24 mouse cellular contexts compared by ENCODE assay signal in the genomic region with DNA sequence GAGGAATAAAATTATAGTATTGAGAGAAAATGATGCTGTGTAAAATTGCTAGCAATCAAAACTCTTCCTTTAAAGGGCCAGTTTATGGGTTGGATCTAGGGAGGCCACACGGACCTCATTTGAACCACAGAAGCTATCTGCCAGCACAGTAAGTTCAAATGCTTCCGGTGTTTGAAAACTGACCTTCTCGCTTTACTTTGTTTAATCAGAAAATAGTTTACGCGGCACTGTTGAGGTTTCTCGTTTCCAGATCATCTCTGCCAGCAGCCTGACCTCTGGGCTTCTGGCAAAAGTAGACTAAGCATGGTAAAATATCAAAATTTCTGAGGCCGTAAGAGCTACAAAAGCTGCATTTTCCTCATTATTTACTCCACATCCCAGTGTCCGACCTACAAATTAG. TPM values are rescaled to one million over a fixed set of nuclear protein-coding genes. Genes with fewer than 3 reads are reported as not detected.
DNase-seq lines count a peak whose midpoint lies in the region; ATAC-seq and TF ChIP-seq lines count a peak whose summit lies in the region.
"Had no signal": no experiment of that assay in that cellular context is flagged by ENCODE, and none has a peak within 500 bp of the region (broad histone marks: within the 10 kb centered on the region; RNA-seq: fewer than 3 reads in every experiment).

No protein-coding gene starts in this region.

- H3K27ac ChIP-seq in liver, adult 2 months (replicated peaks; ENCODE audit: insufficient read depth, low read depth, low read length), result no peak overlapping the region
- no peak overlapping the region for H3K27ac ChIP-seq in liver, postnatal 0 days (ENCODE audit: low read depth)
- H3K27ac ChIP-seq: embryonic facial prominence, embryonic 13.5 days; forebrain, embryonic 13.5 days; forebrain, embryonic 15.5 days had no signal

- no peak overlapping the region for H3K9ac ChIP-seq in liver, adult 2 months (ENCODE audit: low read depth, low read length)
- H3K9ac ChIP-seq in liver, postnatal 0 days (replicated peaks), result no peak overlapping the region
- H3K9ac ChIP-seq: embryonic facial prominence, embryonic 13.5 days; forebrain, embryonic 13.5 days; forebrain, embryonic 15.5 days; forebrain, postnatal 0 days had no signal

- no peak for TF ChIP-seq POLR2A in liver, adult 2 months (IDR thresholded peaks at IDR 0.05; ENCODE audit: extremely low read depth, insufficient read depth, low read length)

- peak; percentile 77 for DNase-seq in liver, adult 2 months (ENCODE audit: extremely low read depth, low read depth, low spot score)
- no peak for DNase-seq in liver, postnatal 0 days
- DNase-seq in lung, postnatal 10 days, result peak; percentile 16
- DNase-seq in lung, postnatal 25 days (ENCODE audit: low spot score), result no peak
- peak; percentile 17 for DNase-seq in 416B (ENCODE audit: low read depth)
- DNase-seq: adrenal gland, adult 8-10 months; adrenal gland, postnatal 14 days; adrenal gland, postnatal 36 days; B cell, adult 2 months; cerebellum, adult 11-12 months; cerebellum, adult 2 months; cerebellum, adult 9-10 months; cerebellum, postnatal 10 days; cerebellum, postnatal 25 days; forebrain, postnatal 0 days had no signal

- H3K27me3 ChIP-seq in liver, adult 2 months (ENCODE audit: control insufficient read depth, insufficient read depth, low read length), result no peaks in the 10 kb centered on the region
- no peaks in the 10 kb centered on the region for H3K27me3 ChIP-seq in liver, postnatal 0 days (ENCODE audit: insufficient read depth, low read length)
- H3K27me3 ChIP-seq: CH12.LX; embryonic facial prominence, embryonic 13.5 days; forebrain, embryonic 13.5 days; forebrain, embryonic 15.5 days had no signal

- no peak for TF ChIP-seq CTCF in liver, adult 2 months (IDR thresholded peaks at IDR 0.05; ENCODE audit: low read depth, low read length)
- TF ChIP-seq CTCF in liver, postnatal 0 days (IDR thresholded peaks at IDR 0.05; ENCODE audit: low read depth), result no peak

- ATAC-seq in liver, postnatal 0 days, result no peak
- ATAC-seq in megakaryocyte-erythroid progenitor cell, adult 5-6 weeks (replicated peaks; ENCODE audit: low FRiP score, low TSS enrichment, poor library complexity, severe bottlenecking), result no peak
- ATAC-seq: activated CD4-positive, CD25-positive, alpha-beta regulatory T cell, adult 4 months; CD4-positive, CD25-positive, alpha-beta regulatory T cell, adult 4 months; forebrain, embryonic 13.5 days; forebrain, embryonic 15.5 days; forebrain, postnatal 0 days; Patski had no signal

- H3K79me2 ChIP-seq in liver, adult 2 months (ENCODE audit: control insufficient read depth, insufficient read depth, low read length), result no peaks in the 10 kb centered on the region

- no peaks in the 10 kb centered on the region for H3K36me3 ChIP-seq in liver, adult 2 months (ENCODE audit: control insufficient read depth, insufficient read depth, low read length)
- H3K36me3 ChIP-seq in liver, postnatal 0 days (replicated peaks; ENCODE audit: insufficient read depth, low read length), result no peaks in the 10 kb centered on the region
- H3K36me3 ChIP-seq: embryonic facial prominence, embryonic 13.5 days; forebrain, embryonic 15.5 days; G1E had no signal

- H3K4me3 ChIP-seq in liver, adult 2 months (ENCODE audit: insufficient read depth, low read depth, low read length), result no peak overlapping the region
- no peak overlapping the region for H3K4me3 ChIP-seq in liver, postnatal 0 days (ENCODE audit: low read depth, low read length)
- H3K4me3 ChIP-seq: embryonic facial prominence, embryonic 13.5 days; forebrain, embryonic 13.5 days; forebrain, embryonic 15.5 days had no signal

- whole genome bisulfite sequencing in liver, adult 2 months, result 28% methylated on average over 8 of the region's 8 CpGs
- 51% methylated on average over 8 of the region's 8 CpGs for WGBS in liver, postnatal 0 days (ENCODE audit: insufficient replicate concordance)

- TF ChIP-seq EP300 in liver, postnatal 0 days (IDR thresholded peaks at IDR 0.05; ENCODE audit: low read depth), result no peak

- H3K4me1 ChIP-seq in liver, adult 2 months (ENCODE audit: control insufficient read depth, insufficient read depth, low read length), result peaks cover 7% of the 10 kb centered on the region; the same call in 1 of the 2 replicates
- no peaks in the 10 kb centered on the region for H3K4me1 ChIP-seq in liver, postnatal 0 days (ENCODE audit: insufficient read depth)
- H3K4me1 ChIP-seq: embryonic facial prominence, embryonic 13.5 days; forebrain, embryonic 13.5 days; forebrain, embryonic 15.5 days had no signal

- no peaks in the 10 kb centered on the region for H3K9me3 ChIP-seq in liver, postnatal 0 days (ENCODE audit: low read length)
- H3K9me3 ChIP-seq: embryonic facial prominence, embryonic 13.5 days; forebrain, embryonic 13.5 days; forebrain, embryonic 15.5 days; G1E had no signal

- no peak overlapping the region for H3K4me2 ChIP-seq in liver, postnatal 0 days (ENCODE audit: low read depth, low read length)
- H3K4me2 ChIP-seq: embryonic facial prominence, embryonic 13.5 days; forebrain, embryonic 13.5 days; forebrain, embryonic 15.5 days had no signal

RNA-seq across cellular contexts. Expression of gene Hpgd, which starts 42.4 kb away (rescaled TPM):
- 248 and 368 TPM in 2 replicates for total RNA-seq in liver, adult 2 months (2014; rRNA removed)
- polyA plus RNA-seq in liver, adult 2 months (2012; rRNA removed), result 59.8 and 76.5 TPM in 2 replicates
- polyA plus RNA-seq in liver, postnatal 0 days (2015; fragmentation: Nextera tagmentation; extraction: Ambion mirVana), result 70.1 and 74.2 TPM in 2 replicates
- 1.5 TPM in 1 of 2 replicates, not detected in the other for total RNA-seq in megakaryocyte-erythroid progenitor cell, adult 5-6 weeks (2014; fragmentation: Nextera tagmentation)
- total RNA-seq in megakaryocyte-erythroid progenitor cell, adult 5-6 weeks (2017), result 1.6 TPM in 1 of 2 replicates, not detected in the other
- total RNA-seq: CH12.LX, G1E had no signal
- polyA plus RNA-seq: G1E had no signal

Comparison
In these comparisons a context has a peak if more than half of its experiments do, and no peak if none do; other contexts are left out.
1. DNase-seq: peak in liver, adult 2 months (single experiment), lung, postnatal 10 days (single experiment) and 416B (single experiment); none in liver, postnatal 0 days (single experiment) and lung, postnatal 25 days (single experiment).
2. RNA of gene Hpgd, which starts 42.4 kb away (total RNA-seq): 248 to 368 TPM in liver, adult 2 months; 1.5 to 1.6 TPM in megakaryocyte-erythroid progenitor cell, adult 5-6 weeks; every median in the first group is over 10 times any median in the second.